Mouse (Mus musculus) myocyte (in vitro differentiated cells): ENCODE data around the gene Tenm2. TPM values are rescaled to one million over a fixed set of nuclear protein-coding genes. Genes with fewer than 3 reads are reported as not detected.

Experiments
- H3K27me3 ChIP-seq: one replicate; pipeline ENCODE4 v1.6.1; 2011; ENCODE audit not compliant: control insufficient read depth, insufficient read depth, insufficient read length
- H3K36me3 ChIP-seq: one replicate; pipeline ENCODE4 v1.6.1; 2011; ENCODE audit not compliant: control insufficient read depth, insufficient read depth
- H3K4me2 ChIP-seq: one replicate; pipeline ENCODE4 v1.6.1; 2011; ENCODE audit warnings: low read depth, control low read depth
- H3K4me3 ChIP-seq: one replicate; pipeline ENCODE4 v1.5.1; 2011; ENCODE audit warnings: mild to moderate bottlenecking, control low read depth, moderate library complexity
- H3K79me2 ChIP-seq: one replicate; pipeline ENCODE4 v1.6.1; 2011; ENCODE audit not compliant: control insufficient read depth, insufficient read depth
- H3ac ChIP-seq: one replicate; pipeline ENCODE4 v1.6.1; 2011; ENCODE audit not compliant: control insufficient read depth, insufficient read length
- CEBPB ChIP-seq: IDR thresholded peaks from 2 replicates; pipeline ENCODE4 v1.6.1; 2011; ENCODE audit warnings: mild to moderate bottlenecking, moderate library complexity; ENCODE audit not compliant: poor library complexity, insufficient read depth, severe bottlenecking
- E2F4 ChIP-seq: IDR thresholded peaks from one replicate; pipeline ENCODE4 v1.6.1; 2011; ENCODE audit warnings: mild to moderate bottlenecking, control low read depth, moderate library complexity; ENCODE audit not compliant: insufficient read depth
- MAX ChIP-seq: IDR thresholded peaks from one replicate; pipeline ENCODE4 v1.6.1; 2011; ENCODE audit warnings: low read depth, mild to moderate bottlenecking, control low read depth
- MYOD1 ChIP-seq, 3 experiments: IDR thresholded peaks; one replicate each; pipeline ENCODE4 v1.6.1; 2011; ENCODE audit warnings: control low read depth in 2 of 3, low read depth in 2 of 3, mild to moderate bottlenecking in 2 of 3, moderate library complexity in 1 of 3; ENCODE audit not compliant: insufficient read length in 2 of 3, control insufficient read depth in 1 of 3
- MYOG ChIP-seq, 3 experiments: IDR thresholded peaks; one replicate each; pipeline ENCODE4 v1.6.1; 2011; ENCODE audit warnings: control low read depth in 2 of 3, low read depth in 2 of 3, mild to moderate bottlenecking in 2 of 3; ENCODE audit not compliant: insufficient read length in 2 of 3, control insufficient read depth in 1 of 3, insufficient read depth in 1 of 3
- POLR2A ChIP-seq: IDR thresholded peaks from one replicate; pipeline ENCODE4 v1.6.1; 2011; ENCODE audit warnings: low read depth, mild to moderate bottlenecking, control low read depth, moderate library complexity; ENCODE audit not compliant: insufficient read length
- POLR2AphosphoS2 ChIP-seq: IDR thresholded peaks from one replicate; pipeline ENCODE4 v1.6.1; 2011; ENCODE audit warnings: low read depth, control low read depth; ENCODE audit not compliant: insufficient read length
- REST ChIP-seq: IDR thresholded peaks from one replicate; pipeline ENCODE4 v1.6.1; 2011; ENCODE audit warnings: mild to moderate bottlenecking, control low read depth, moderate library complexity; ENCODE audit not compliant: insufficient read depth, insufficient read length
- SRF ChIP-seq: IDR thresholded peaks from one replicate; pipeline ENCODE4 v1.6.1; 2011; ENCODE audit warnings: low read depth; ENCODE audit not compliant: control insufficient read depth, insufficient read length
- TCF12 ChIP-seq: IDR thresholded peaks from one replicate; pipeline ENCODE4 v1.6.1; 2011; ENCODE audit warnings: mild to moderate bottlenecking, control low read depth; ENCODE audit not compliant: poor library complexity, insufficient read depth, severe bottlenecking
- TCF3 ChIP-seq: IDR thresholded peaks from one replicate; pipeline ENCODE4 v1.6.1; 2011; ENCODE audit warnings: low read depth, control low read depth; ENCODE audit not compliant: insufficient read length
- USF1 ChIP-seq: IDR thresholded peaks from one replicate; pipeline ENCODE4 v1.6.1; 2011; ENCODE audit warnings: low read depth, mild to moderate bottlenecking, control low read depth, moderate library complexity
- polyA plus RNA-seq: library from polyadenylated mRNA; unstranded; fragments of >200 nt; fragmentation: generic; extraction: Trizol; gene quantifications from one replicate; pipeline ENCODE4 v1.2.1, GENCODE M21; 2012; ENCODE audit warnings: missing spikeins

Gene Tenm2
- polyA plus RNA-seq, 1 experiment: 0.28 TPM

- Histone ChIP-seq H3K79me2 (no peaks in the 10 kb centered on the region), H3K27me3 (no peaks in the 10 kb centered on the region), H3K4me3 (no peak overlapping the region), H3ac (no peak overlapping the region), H3K4me2 (no peak overlapping the region), H3K36me3 (no peaks in the 10 kb centered on the region)
- TF ChIP-seq MAX (no peak), CEBPB (no peak), POLR2AphosphoS2 (no peak), SRF (no peak), E2F4 (no peak)
Observed at GRCm38 (mm10) chr11:36702881-36703280, 532.9 kb downstream of the Tenm2 start.

DNA sequence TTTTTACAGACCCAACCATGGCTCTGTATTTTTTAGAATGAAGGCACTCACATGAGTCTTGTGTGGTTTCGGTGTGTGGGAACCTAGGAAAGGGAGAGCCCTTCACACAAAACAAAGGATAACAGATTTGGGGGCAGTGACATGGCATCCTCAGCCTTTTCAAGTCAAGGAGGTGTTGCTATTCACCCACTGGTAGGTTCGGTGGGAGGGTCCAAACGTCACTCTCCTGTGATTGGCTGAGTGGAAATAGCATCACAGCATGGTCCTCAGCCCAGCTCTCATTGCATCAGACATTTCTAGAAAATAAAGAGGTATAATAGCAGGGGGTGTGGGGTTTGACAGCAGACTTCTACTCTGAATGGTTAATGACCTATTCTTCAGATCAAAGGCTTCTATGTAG, 534.8 kb downstream of the Tenm2 start:
- no peaks in the 10 kb centered on the region for H3K36me3 ChIP-seq
- no peaks in the 10 kb centered on the region for H3K79me2 ChIP-seq
- H3ac ChIP-seq: no peak overlapping the region
- TF ChIP-seq USF1 (no peak), POLR2A (no peak), SRF (no peak), TCF12 (no peak), E2F4 (no peak), TCF3 (no peak), CEBPB (no peak), MYOD1 (IDR thresholded peaks at IDR 0.05; ENCODE audit: control insufficient read depth in 1 of 3, insufficient read length in 2 of 3, low read depth in 2 of 3) (no peak), MAX (no peak), MYOG (IDR thresholded peaks at IDR 0.05; ENCODE audit: control insufficient read depth in 1 of 3, insufficient read depth in 1 of 3, insufficient read length in 2 of 3, low read depth in 2 of 3) (no peak), POLR2AphosphoS2 (no peak), REST (no peak)
- H3K4me3 ChIP-seq: no peak overlapping the region
- no peak overlapping the region for H3K4me2 ChIP-seq
- no peaks in the 10 kb centered on the region for H3K27me3 ChIP-seq

DNA sequence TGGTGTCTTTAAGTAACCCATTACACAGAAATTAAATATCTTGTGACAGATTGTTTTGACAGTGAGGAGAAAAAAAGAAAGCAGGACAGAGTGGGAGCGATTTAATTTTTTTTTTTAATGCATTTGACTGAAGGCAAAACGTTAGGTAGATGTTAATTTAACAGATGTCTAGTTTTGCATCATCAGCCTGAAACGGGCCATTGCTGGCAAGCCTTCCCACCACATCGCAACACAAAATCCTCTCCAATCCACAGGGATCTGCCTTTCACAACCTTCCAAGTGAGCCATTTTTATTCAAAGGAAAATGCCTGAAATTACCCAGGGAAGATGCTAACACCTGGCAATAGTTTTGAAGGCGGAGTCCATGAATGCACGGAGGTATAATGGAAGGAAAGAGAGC, 535.6 kb downstream of the Tenm2 start:
- Histone ChIP-seq H3K4me3 (no peak overlapping the region), H3K27me3 (no peaks in the 10 kb centered on the region), H3K79me2 (no peaks in the 10 kb centered on the region), H3K4me2 (no peak overlapping the region), H3K36me3 (no peaks in the 10 kb centered on the region), H3ac (no peak overlapping the region)
- no peak for TF ChIP-seq USF1
- no peak for TF ChIP-seq TCF3
- no peak for TF ChIP-seq E2F4
- TF ChIP-seq POLR2A: no peak
- TF ChIP-seq POLR2AphosphoS2: no peak
- no peak for TF ChIP-seq REST
- no peak for TF ChIP-seq MYOD1 (IDR thresholded peaks at IDR 0.05; ENCODE audit: control insufficient read depth in 1 of 3, insufficient read length in 2 of 3, low read depth in 2 of 3)

- no peak overlapping the region for H3K4me2 ChIP-seq
- no peak overlapping the region for H3ac ChIP-seq
- no peaks in the 10 kb centered on the region for H3K36me3 ChIP-seq
- H3K79me2 ChIP-seq: no peaks in the 10 kb centered on the region
- H3K4me3 ChIP-seq: no peak overlapping the region
- no peak for TF ChIP-seq POLR2AphosphoS2
- TF ChIP-seq REST: no peak
- no peaks in the 10 kb centered on the region for H3K27me3 ChIP-seq
Observed at GRCm38 (mm10) chr11:36698268-36698667, 537.5 kb downstream of the Tenm2 start.

DNA sequence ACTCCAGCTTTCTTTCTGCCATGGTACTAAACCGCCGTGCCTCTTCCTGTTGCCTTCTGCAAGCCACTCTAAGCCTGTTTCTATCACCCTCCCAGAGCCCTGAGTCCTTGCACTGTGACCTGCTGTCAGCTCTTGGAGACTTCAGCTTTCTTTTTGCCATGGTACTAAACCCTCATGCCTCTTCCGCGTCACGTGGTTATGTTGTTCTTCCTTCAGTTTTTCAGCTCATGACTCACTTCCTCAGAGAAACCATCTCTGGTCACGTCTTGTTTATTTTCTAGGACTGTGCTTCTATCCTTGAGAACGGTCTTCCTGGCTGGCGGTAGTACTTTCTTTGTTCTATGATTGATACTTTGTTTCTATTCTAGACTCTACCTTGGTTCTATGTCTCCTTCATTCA, 537.9 kb downstream of the Tenm2 start:
- Histone ChIP-seq H3K4me3 (no peak overlapping the region), H3K27me3 (no peaks in the 10 kb centered on the region), H3K79me2 (no peaks in the 10 kb centered on the region), H3ac (no peak overlapping the region), H3K4me2 (no peak overlapping the region), H3K36me3 (no peaks in the 10 kb centered on the region)
- no peak for TF ChIP-seq SRF
- no peak for TF ChIP-seq USF1
- TF ChIP-seq MYOG (IDR thresholded peaks at IDR 0.05; ENCODE audit: control insufficient read depth in 1 of 3, insufficient read depth in 1 of 3, insufficient read length in 2 of 3, low read depth in 2 of 3): no peak
- TF ChIP-seq MYOD1 (IDR thresholded peaks at IDR 0.05; ENCODE audit: control insufficient read depth in 1 of 3, insufficient read length in 2 of 3, low read depth in 2 of 3): no peak
- TF ChIP-seq MAX: no peak
- TF ChIP-seq TCF3: no peak
- no peak for TF ChIP-seq REST
- no peak for TF ChIP-seq TCF12
- no peak for TF ChIP-seq CEBPB
- TF ChIP-seq POLR2AphosphoS2: no peak
- no peak for TF ChIP-seq POLR2A
- TF ChIP-seq E2F4: no peak
